Mouse (Mus musculus) stomach, embryonic 14.5 days (tissue): Measurements from ENCODE around the gene Esx1. TPM values are rescaled to one million over a fixed set of nuclear protein-coding genes. Genes with fewer than 3 reads are reported as not detected.

Source experiments
- ATAC-seq: fragments of 200-750 bp; cut with Nextera tagmentation; 2 replicates; pipeline ENCODE4 v1.8.0; 2017; ENCODE audit warnings: low read depth, moderate TSS enrichment; ENCODE audit not compliant: insufficient number of reproducible peaks, insufficient read depth, low FRiP score
- H3K27ac ChIP-seq: fragments of 300-500 bp; sonication (generic); 2 replicates; pipeline ENCODE4 v1.5.1; 2014; ENCODE audit warnings: mild to moderate bottlenecking, low read length, moderate library complexity, mixed read lengths
- H3K27me3 ChIP-seq: fragments of 300-500 bp; sonication (generic); 2 replicates; pipeline ENCODE4 v1.6.1; 2014; ENCODE audit warnings: low read length, control low read depth, mixed read lengths; ENCODE audit not compliant: control insufficient read depth, insufficient read depth
- H3K36me3 ChIP-seq: fragments of 300-500 bp; sonication (generic); 2 replicates; pipeline ENCODE4 v1.6.1; 2014; ENCODE audit warnings: mild to moderate bottlenecking, control low read depth, low read length, moderate library complexity, mixed read lengths; ENCODE audit not compliant: control insufficient read depth, insufficient read depth
- H3K4me1 ChIP-seq: fragments of 300-500 bp; sonication (generic); 2 replicates; pipeline ENCODE4 v1.6.1; 2014; ENCODE audit warnings: low read length, control low read depth, mixed read lengths; ENCODE audit not compliant: control insufficient read depth, insufficient read depth
- H3K4me2 ChIP-seq: fragments of 300-500 bp; sonication (generic); replicated peaks from 2 replicates; pipeline ENCODE4 v1.6.1; 2014; ENCODE audit warnings: low read depth, low read length, control low read depth
- H3K4me3 ChIP-seq: fragments of 300-500 bp; sonication (generic); 2 replicates; pipeline ENCODE4 v1.5.1; 2014; ENCODE audit warnings: low read depth, low read length, control low read depth
- H3K9ac ChIP-seq: fragments of 300-500 bp; sonication (generic); replicated peaks from 2 replicates; pipeline ENCODE4 v1.6.1; 2014; ENCODE audit warnings: low read depth, mild to moderate bottlenecking, control low read depth, low read length, moderate library complexity, mixed read lengths
- H3K9me3 ChIP-seq: fragments of 300-500 bp; sonication (generic); 2 replicates; pipeline ENCODE4 v1.6.1; 2016; ENCODE audit warnings: low read depth, low read length, control low read depth; ENCODE audit not compliant: control insufficient read depth
- WGBS: fragments of 180-500 bp; shearing (Covaris S2); extraction: QIAGEN DNeasy Blood & Tissue Kit; methylation state at CpG from one replicate; pipeline ENCODE4 v1.1.7; 2014; 5-methylcytosine and 5-hydroxymethylcytosine counted together
- polyA plus RNA-seq: library from polyadenylated mRNA; unstranded; fragments of >200 nt; fragmentation: Nextera tagmentation; extraction: Ambion mirVana; gene quantifications from 2 replicates; pipeline ENCODE4 v1.2.1, GENCODE M21; 2014

Gene Esx1
- not detected in 2 replicates for polyA plus RNA-seq

DNA sequence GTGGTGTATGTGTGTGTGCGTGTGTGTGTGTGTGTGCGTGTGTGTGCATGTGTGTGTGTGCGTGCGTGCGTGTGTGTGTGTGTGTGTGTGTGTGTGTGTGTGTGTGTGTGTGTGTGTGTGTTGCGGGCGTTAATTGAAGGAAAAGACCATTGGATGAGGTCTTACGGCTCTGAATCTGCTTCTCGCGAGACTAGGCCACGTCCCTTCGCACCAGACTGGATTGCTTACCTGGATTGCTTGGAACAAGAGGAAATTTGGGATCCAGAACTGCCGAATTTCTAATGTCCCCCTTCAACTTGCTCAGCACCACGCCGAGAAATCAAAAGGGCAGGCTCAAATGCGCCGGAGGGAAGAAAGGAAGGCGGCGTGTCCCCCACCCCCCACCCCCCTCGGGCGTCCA is at the start of gene Esx1:
Esx1 (minus strand) TSS at position 366 of the 400 bp plus-strand sequence.
- Histone ChIP-seq H3K9ac (no peak within 1 kb of the TSS), H3K4me3 (no peak within 1 kb of the TSS), H3K4me2 (no peak within 1 kb of the TSS), H3K9me3 (no peaks in the 10 kb centered on the region), H3K27ac (no peak within 1 kb of the TSS), H3K4me1 (no peaks in the 10 kb centered on the region), H3K27me3 (peaks cover 24% of the 10 kb centered on the region), H3K36me3 (no peaks in the 10 kb centered on the region)
- 26% methylated on average over 21 of the region's 21 CpGs for WGBS
- ATAC-seq: no peak

GRCm38 (mm10) chrX:137170021-137170420 is 48.1 kb upstream of the Esx1 start:
- Histone ChIP-seq H3K27me3 (no peaks in the 10 kb centered on the region), H3K9ac (no peak overlapping the region), H3K4me2 (no peak overlapping the region), H3K4me1 (no peaks in the 10 kb centered on the region), H3K36me3 (no peaks in the 10 kb centered on the region), H3K4me3 (no peak overlapping the region), H3K27ac (no peak overlapping the region), H3K9me3 (no peaks in the 10 kb centered on the region)
- WGBS: 48% methylated on average over 7 of the region's 7 CpGs
- ATAC-seq: no peak

GRCm38 (mm10) chrX:137167658-137168057 is 45.8 kb upstream of the Esx1 start:
- ATAC-seq: no peak
- H3K27ac ChIP-seq: no peak overlapping the region
- H3K4me3 ChIP-seq: no peak overlapping the region
- 73% methylated on average over 7 of the region's 7 CpGs for WGBS
- no peak overlapping the region for H3K9ac ChIP-seq
- H3K36me3 ChIP-seq: no peaks in the 10 kb centered on the region
- no peaks in the 10 kb centered on the region for H3K27me3 ChIP-seq
- H3K4me2 ChIP-seq: no peak overlapping the region
- H3K9me3 ChIP-seq: no peaks in the 10 kb centered on the region
- H3K4me1 ChIP-seq: no peaks in the 10 kb centered on the region

- H3K9me3 ChIP-seq: no peaks in the 10 kb centered on the region
- no peak overlapping the region for H3K9ac ChIP-seq
- H3K36me3 ChIP-seq: no peaks in the 10 kb centered on the region
- H3K4me3 ChIP-seq: no peak overlapping the region
- no peak for ATAC-seq
- no peak overlapping the region for H3K4me2 ChIP-seq
- WGBS: 85% methylated on average over 3 of the region's 3 CpGs
- no peak overlapping the region for H3K27ac ChIP-seq
- no peaks in the 10 kb centered on the region for H3K4me1 ChIP-seq
- H3K27me3 ChIP-seq: no peaks in the 10 kb centered on the region
Observed at GRCm38 (mm10) chrX:137165621-137166020, 43.7 kb upstream of the Esx1 start.

- Histone ChIP-seq H3K4me2 (no peak overlapping the region), H3K27me3 (no peaks in the 10 kb centered on the region), H3K4me3 (no peak overlapping the region), H3K4me1 (no peaks in the 10 kb centered on the region), H3K36me3 (no peaks in the 10 kb centered on the region), H3K9ac (no peak overlapping the region), H3K9me3 (no peaks in the 10 kb centered on the region), H3K27ac (no peak overlapping the region)
- WGBS: 45% methylated on average over 1 of the region's 1 CpGs
- no peak for ATAC-seq
Observed at GRCm38 (mm10) chrX:137162700-137163099, 40.8 kb upstream of the Esx1 start.

DNA sequence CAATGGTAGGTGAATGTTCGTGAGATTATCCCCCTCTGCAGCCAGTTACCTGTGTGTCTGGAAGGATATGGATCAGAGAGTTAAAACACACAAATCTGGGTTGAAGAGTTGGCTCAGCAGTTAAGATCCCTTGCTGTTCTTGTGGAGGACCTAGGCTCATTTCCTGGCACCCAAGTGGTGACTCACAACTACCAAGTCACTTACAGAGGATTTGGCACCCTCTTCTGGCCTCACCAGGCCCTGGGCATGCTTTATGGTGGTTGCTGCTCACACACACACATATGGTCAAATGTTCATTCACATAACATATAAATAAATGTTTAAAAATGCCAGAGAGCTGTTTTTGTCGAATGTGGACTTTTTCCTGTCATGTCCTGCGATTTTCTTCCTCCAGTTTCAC is 39.1 kb upstream of the Esx1 start:
- Histone ChIP-seq H3K4me1 (no peaks in the 10 kb centered on the region), H3K4me2 (no peak overlapping the region), H3K4me3 (no peak overlapping the region), H3K9me3 (no peaks in the 10 kb centered on the region), H3K27ac (no peak overlapping the region), H3K27me3 (no peaks in the 10 kb centered on the region), H3K9ac (no peak overlapping the region), H3K36me3 (no peaks in the 10 kb centered on the region)
- no peak for ATAC-seq
- WGBS: 60% methylated on average over 3 of the region's 3 CpGs

GRCm38 (mm10) chrX:137149050-137149449 is 27.2 kb upstream of the Esx1 start:
- Histone ChIP-seq H3K27ac (no peak overlapping the region), H3K4me3 (no peak overlapping the region), H3K9ac (no peak overlapping the region), H3K4me2 (no peak overlapping the region), H3K36me3 (no peaks in the 10 kb centered on the region), H3K4me1 (no peaks in the 10 kb centered on the region), H3K9me3 (no peaks in the 10 kb centered on the region), H3K27me3 (no peaks in the 10 kb centered on the region)
- no peak for ATAC-seq
- WGBS: 85% methylated on average over 11 of the region's 11 CpGs

- no peaks in the 10 kb centered on the region for H3K36me3 ChIP-seq
- no peak overlapping the region for H3K9ac ChIP-seq
- WGBS: 27% methylated on average over 4 of the region's 4 CpGs
Observed at GRCm38 (mm10) chrX:137144674-137145073, 22.8 kb upstream of the Esx1 start.

DNA sequence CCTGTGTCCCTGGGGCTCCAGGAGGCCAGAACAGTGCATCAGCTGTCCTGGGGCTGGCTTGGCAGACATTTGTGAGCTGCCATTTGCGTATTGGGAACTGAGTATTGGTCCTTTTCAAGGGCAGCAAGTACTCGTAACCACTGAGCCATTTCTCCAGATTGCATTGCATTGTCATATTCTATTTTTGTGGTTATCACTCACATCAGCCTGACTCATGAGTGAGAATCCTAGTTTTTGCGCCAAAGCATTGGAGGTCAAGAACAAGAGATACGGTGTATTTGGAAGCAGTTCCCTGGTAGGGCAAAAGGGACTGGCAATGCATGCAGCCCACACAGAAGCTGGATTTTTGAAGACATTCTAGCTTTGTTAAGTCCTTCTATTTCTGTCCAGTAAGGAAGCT is 21.8 kb upstream of the Esx1 start:
- no peaks in the 10 kb centered on the region for H3K4me1 ChIP-seq
- H3K36me3 ChIP-seq: no peaks in the 10 kb centered on the region
- no peaks in the 10 kb centered on the region for H3K9me3 ChIP-seq
- no peak overlapping the region for H3K9ac ChIP-seq
- 83% methylated on average over 4 of the region's 4 CpGs for WGBS
- no peak overlapping the region for H3K4me2 ChIP-seq
- H3K4me3 ChIP-seq: no peak overlapping the region
- no peak for ATAC-seq
- H3K27ac ChIP-seq: no peak overlapping the region
- H3K27me3 ChIP-seq: no peaks in the 10 kb centered on the region

More at GRCm38 (mm10) chrX:137144674-137145073, 22.8 kb upstream of the Esx1 start:
- Histone ChIP-seq H3K27me3 (no peaks in the 10 kb centered on the region), H3K27ac (no peak overlapping the region), H3K4me1 (no peaks in the 10 kb centered on the region), H3K4me3 (no peak overlapping the region), H3K4me2 (no peak overlapping the region), H3K9me3 (no peaks in the 10 kb centered on the region)
- ATAC-seq: no peak
